Mouse (Mus musculus) bone marrow, adult 2 months (tissue): ENCODE data around the gene Reep3.

Experiments used
- CTCF ChIP-seq: fragments of 200-500 bp; IDR thresholded peaks from 2 replicates; pipeline ENCODE4 v1.5.1; 2011; ENCODE audit warnings: low read length, control low read depth; ENCODE audit not compliant: control insufficient read depth, insufficient read depth
- POLR2A ChIP-seq: fragments of 200-500 bp; IDR thresholded peaks from 2 replicates; pipeline ENCODE4 v1.6.1; 2011; ENCODE audit warnings: low read depth, mild to moderate bottlenecking, control low read depth, low read length, borderline replicate concordance; ENCODE audit not compliant: control insufficient read depth

DNA sequence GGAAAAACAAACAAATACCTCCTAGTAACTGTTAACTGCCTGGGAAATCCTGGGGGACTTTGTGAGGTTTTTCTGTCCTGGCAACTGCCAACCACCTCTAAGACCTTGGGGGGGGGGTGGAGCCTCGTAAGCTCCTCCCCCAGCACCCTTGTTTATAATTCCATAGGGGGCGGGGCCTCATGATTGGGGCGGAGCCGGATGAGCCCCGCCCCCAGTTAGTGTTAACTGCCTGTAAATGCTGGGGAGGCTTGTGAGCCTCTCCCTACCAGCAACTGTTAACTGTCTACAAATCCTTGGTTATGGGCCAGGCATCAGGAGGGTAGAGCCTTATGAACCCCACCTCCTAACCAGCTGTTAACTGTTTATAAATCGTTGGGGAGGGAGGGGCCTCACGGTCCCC lies 22.5 kb upstream of the Reep3 start:
- TF ChIP-seq CTCF (no peak), POLR2A (no peak)
